Mouse (Mus musculus) forebrain, postnatal 0 days (tissue): ENCODE measurements around the gene Tex13a. TPM values are rescaled to one million over a fixed set of nuclear protein-coding genes. Genes with fewer than 3 reads are reported as not detected.

ENCODE experiments used
- ATAC-seq: fragments of 200-750 bp; cut with Nextera tagmentation; 2 replicates; pipeline ENCODE4 v1.8.0; 2017; ENCODE audit warnings: mild to moderate bottlenecking, moderate library complexity
- DNase-seq: peaks from one replicate; pipeline ENCODE4 v3.0.0-alpha.2; 2015
- H3K27ac ChIP-seq: fragments of 300-500 bp; sonication (generic); 2 replicates; pipeline ENCODE4 v1.5.1; 2014; ENCODE audit warnings: low read depth, mild to moderate bottlenecking, antibody characterized with exemption, low read length, moderate library complexity, mixed read lengths
- H3K27me3 ChIP-seq: fragments of 300-500 bp; sonication (generic); 2 replicates; pipeline ENCODE4 v1.6.1; 2014; ENCODE audit warnings: mild to moderate bottlenecking, low read length, mixed read lengths; ENCODE audit not compliant: insufficient read depth
- H3K36me3 ChIP-seq: fragments of 300-500 bp; sonication (generic); 2 replicates; pipeline ENCODE4 v1.6.1; 2014; ENCODE audit warnings: mild to moderate bottlenecking, moderate library complexity; ENCODE audit not compliant: insufficient read depth
- H3K4me1 ChIP-seq: fragments of 300-500 bp; sonication (generic); 2 replicates; pipeline ENCODE4 v1.6.1; 2014; ENCODE audit warnings: antibody characterized with exemption; ENCODE audit not compliant: insufficient read depth
- H3K4me2 ChIP-seq: fragments of 300-500 bp; sonication (generic); 2 replicates; pipeline ENCODE4 v1.6.1; 2014; ENCODE audit warnings: low read depth, mild to moderate bottlenecking, moderate library complexity
- H3K4me3 ChIP-seq: fragments of 300-500 bp; sonication (generic); 2 replicates; pipeline ENCODE4 v1.5.1; 2014; ENCODE audit warnings: low read depth, low read length, mixed read lengths
- H3K9ac ChIP-seq: fragments of 300-500 bp; sonication (generic); 2 replicates; pipeline ENCODE4 v1.6.1; 2014; ENCODE audit warnings: mild to moderate bottlenecking
- H3K9me3 ChIP-seq: fragments of 300-500 bp; sonication (generic); 2 replicates; pipeline ENCODE4 v1.6.1; 2016; ENCODE audit warnings: low read length
- CTCF ChIP-seq: sonication (generic); IDR thresholded peaks from 2 replicates; pipeline ENCODE4 v1.5.1; 2016; ENCODE audit warnings: antibody characterized with exemption, control low read depth, low read depth
- WGBS: fragments of 180-500 bp; shearing (Covaris S2); extraction: QIAGEN DNeasy Blood & Tissue Kit; methylation state at CpG from one replicate; pipeline ENCODE4 v1.1.7; 2014; 5-methylcytosine and 5-hydroxymethylcytosine counted together
- polyA plus RNA-seq: library from polyadenylated mRNA; unstranded; fragments of >200 nt; fragmentation: Nextera tagmentation; extraction: Ambion mirVana; gene quantifications from 2 replicates; pipeline ENCODE4 v1.2.1, GENCODE M21; 2015
- total RNA-seq: library from RNA; depleted of rRNA; stranded (reverse); fragments of >200 nt; gene quantifications from 2 replicates; pipeline ENCODE4 v1.2.3, GENCODE M21; 2014; rRNA removed

Tex13a gene
- total RNA-seq (not detected in 2 replicates), polyA plus RNA-seq (not detected in 2 replicates)

- H3K36me3 ChIP-seq = no peaks in the 10 kb centered on the region
- no peak for DNase-seq
- H3K27ac ChIP-seq = no peak within 1 kb of the TSS
- no peak within 1 kb of the TSS for H3K9ac ChIP-seq
- WGBS = 79% methylated on average over 3 of the region's 3 CpGs
- no peak for ATAC-seq
- TF ChIP-seq CTCF = no peak
- H3K9me3 ChIP-seq = no peaks in the 10 kb centered on the region
- no peak within 1 kb of the TSS for H3K4me3 ChIP-seq
- no peaks in the 10 kb centered on the region for H3K27me3 ChIP-seq
- H3K4me1 ChIP-seq = no peaks in the 10 kb centered on the region
- no peak within 1 kb of the TSS for H3K4me2 ChIP-seq
These were observed at the start of gene Tex13a for GRCm38 (mm10) chrX:138209480-138209879. TSS of gene Tex13a (minus strand) at chrX:138209580.

DNA sequence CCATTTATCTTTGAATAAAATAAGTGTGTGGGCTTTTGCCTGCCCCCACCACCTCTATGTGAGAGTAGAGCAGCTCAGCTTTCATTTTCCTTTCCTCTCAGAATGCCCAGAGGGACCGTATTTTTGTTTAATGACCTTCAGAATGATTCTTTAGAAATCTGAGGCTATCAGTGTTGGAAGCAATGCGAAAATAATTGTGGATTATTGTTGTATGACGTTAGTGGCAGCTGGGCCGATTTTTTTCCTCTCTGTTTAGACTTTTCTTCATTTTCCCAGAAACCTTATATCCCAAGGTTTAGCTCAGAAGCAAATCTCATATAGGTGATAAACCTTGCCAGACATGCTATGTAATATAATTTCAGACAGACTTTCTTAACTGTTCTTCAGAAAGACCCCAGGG is 25.2 kb upstream of the Tex13a start:
- no peaks in the 10 kb centered on the region for H3K36me3 ChIP-seq
- DNase-seq = no peak
- WGBS = 69% methylated on average over 4 of the region's 4 CpGs
- no peak for TF ChIP-seq CTCF
- H3K27ac ChIP-seq = no peak overlapping the region
- no peaks in the 10 kb centered on the region for H3K27me3 ChIP-seq
- H3K4me1 ChIP-seq = no peaks in the 10 kb centered on the region
- ATAC-seq = no peak
- no peak overlapping the region for H3K4me3 ChIP-seq
- H3K9ac ChIP-seq = no peak overlapping the region
- no peak overlapping the region for H3K4me2 ChIP-seq
- H3K9me3 ChIP-seq = no peaks in the 10 kb centered on the region

DNA sequence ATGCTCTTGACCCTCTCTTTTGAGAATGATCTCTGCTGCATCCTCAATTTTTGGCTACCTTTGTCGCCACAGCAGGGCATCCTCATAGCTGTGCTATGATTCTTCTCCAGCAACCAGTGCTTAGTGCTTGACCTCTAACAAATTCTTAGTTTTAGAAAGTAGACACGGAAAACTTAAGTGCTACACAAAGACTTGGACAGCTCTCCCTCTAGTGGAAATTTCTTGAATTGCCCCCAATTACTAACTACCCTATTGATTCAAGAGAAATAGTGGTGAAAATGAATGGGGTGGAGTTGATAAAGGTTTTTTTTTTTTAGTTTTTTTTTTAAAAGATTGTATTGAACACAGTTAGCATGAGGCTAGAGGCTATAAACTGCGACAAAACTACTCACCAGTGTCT is 39.2 kb downstream of the Tex13a start:
- ATAC-seq (no peak), DNase-seq (peak; percentile 55)
- no peak overlapping the region for H3K9ac ChIP-seq
- no peak overlapping the region for H3K4me3 ChIP-seq
- H3K27ac ChIP-seq = no peak overlapping the region
- H3K36me3 ChIP-seq = no peaks in the 10 kb centered on the region
- H3K9me3 ChIP-seq = no peaks in the 10 kb centered on the region
- TF ChIP-seq CTCF = peak; percentile 62
- H3K4me1 ChIP-seq = no peaks in the 10 kb centered on the region
- WGBS = 22% methylated on average over 3 of the region's 3 CpGs
- H3K27me3 ChIP-seq = no peaks in the 10 kb centered on the region
- no peak overlapping the region for H3K4me2 ChIP-seq
